Mouse (Mus musculus) forelimb bud, embryonic 11.5 days (tissue): Measurements from ENCODE around the gene Trim14.

Experiments
- DNase-seq: peaks from one replicate; pipeline ENCODE4 v3.0.0-alpha.2; 2012; ENCODE audit warnings: low read depth, low spot score

The Trim14 gene

GRCm38 (mm10) chr4:46527558-46527926 lies 8.4 kb downstream of the Trim14 start:
- DNase-seq: no peak

GRCm38 (mm10) chr4:46526798-46527557 lies 9.0 kb downstream of the Trim14 start:
- DNase-seq: no peak

- no peak for DNase-seq
Observed at GRCm38 (mm10) chr4:46526226-46526625, 9.7 kb downstream of the Trim14 start.

GRCm38 (mm10) chr4:46523324-46523723 lies 12.6 kb downstream of the Trim14 start:
- no peak for DNase-seq

- no peak for DNase-seq
Observed at GRCm38 (mm10) chr4:46521457-46521856, 14.5 kb downstream of the Trim14 start.

- DNase-seq: no peak
Observed at GRCm38 (mm10) chr4:46520491-46520890, 15.4 kb downstream of the Trim14 start.

GRCm38 (mm10) chr4:46507736-46508460 lies 28.0 kb downstream of the Trim14 start:
- DNase-seq: peak; percentile 71

GRCm38 (mm10) chr4:46506801-46507610 lies 28.9 kb downstream of the Trim14 start:
- DNase-seq: peak; percentile 93

GRCm38 (mm10) chr4:46505361-46506057 lies 30.4 kb downstream of the Trim14 start:
- DNase-seq: no peak

GRCm38 (mm10) chr4:46503881-46504280 lies 32.1 kb downstream of the Trim14 start:
- DNase-seq: no peak

GRCm38 (mm10) chr4:46502606-46503502 lies 33.1 kb downstream of the Trim14 start:
- no peak for DNase-seq

- DNase-seq: no peak
Observed at GRCm38 (mm10) chr4:46498976-46499375, 37.0 kb downstream of the Trim14 start.

GRCm38 (mm10) chr4:46498511-46498910 lies 37.4 kb downstream of the Trim14 start:
- no peak for DNase-seq

- peak; percentile 66 for DNase-seq
Observed at GRCm38 (mm10) chr4:46497286-46497892, 38.6 kb downstream of the Trim14 start.

- DNase-seq: no peak
Observed at GRCm38 (mm10) chr4:46495543-46495942, 40.4 kb downstream of the Trim14 start.

GRCm38 (mm10) chr4:46493071-46493470 lies 42.9 kb downstream of the Trim14 start:
- no peak for DNase-seq

GRCm38 (mm10) chr4:46489028-46489925 lies 46.7 kb downstream of the Trim14 start, which contains the start of gene Nans:
Nans (plus strand) TSS chr4:46489248.
- DNase-seq: peak; percentile 93

GRCm38 (mm10) chr4:46487348-46487747 lies 48.6 kb downstream of the Trim14 start:
- DNase-seq: no peak
